Mouse (Mus musculus): Measurements from ENCODE around the gene Anxa8. TPM values are rescaled to one million over a fixed set of nuclear protein-coding genes. Genes with fewer than 3 reads are reported as not detected.

Gene Anxa8
- total RNA-seq (2014; rRNA removed) (0.11 TPM in 1 of 2 replicates, not detected in the other), polyA plus RNA-seq (2015; fragmentation: Nextera tagmentation; extraction: Ambion mirVana) (0.37 and 0.90 TPM in 2 replicates)

DNA sequence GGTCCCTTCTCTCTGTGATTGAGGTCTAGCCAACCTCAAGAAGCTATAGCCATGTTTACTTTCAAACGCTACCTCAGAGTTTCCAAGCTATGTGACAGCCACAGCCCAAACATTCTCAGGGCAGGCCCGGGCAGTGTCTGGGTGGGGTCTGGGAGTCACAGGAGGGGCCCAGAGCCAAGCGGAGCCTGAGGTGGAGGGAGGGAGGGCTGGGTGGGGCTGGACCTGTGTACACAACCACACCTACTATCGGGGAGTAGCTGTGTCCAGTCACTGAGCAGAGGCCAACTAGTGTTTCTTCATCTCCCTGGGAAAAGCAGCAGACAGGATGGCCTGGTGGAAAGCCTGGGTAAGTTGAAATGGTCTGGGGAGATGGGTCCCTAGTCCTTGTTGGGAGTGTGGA is at the start of gene Anxa8:
Gene Anxa8, plus strand, starts transcription at position 251 of the 400 bp plus-strand sequence.
- H3K27ac ChIP-seq, result no peak within 1 kb of the TSS
- H3K9me3 ChIP-seq (ENCODE audit: low read length), result no peaks in the 10 kb centered on the region
- DNase-seq (ENCODE audit: low spot score) (no peak), ATAC-seq (no peak)
- no peak within 1 kb of the TSS for H3K4me2 ChIP-seq (ENCODE audit: low read depth, low read length)
- no peaks in the 10 kb centered on the region for H3K27me3 ChIP-seq (ENCODE audit: insufficient read depth, low read length)
- H3K4me3 ChIP-seq (ENCODE audit: low read length), result no peak within 1 kb of the TSS
- TF ChIP-seq CTCF (IDR thresholded peaks at IDR 0.05; ENCODE audit: low read depth), result no peak
- WGBS, result 60% methylated on average over 4 of the region's 4 CpGs
- no peaks in the 10 kb centered on the region for H3K36me3 ChIP-seq (ENCODE audit: insufficient read depth, low read length)
- H3K4me1 ChIP-seq (ENCODE audit: insufficient read depth, low read length), result no peaks in the 10 kb centered on the region
- H3K9ac ChIP-seq (replicated peaks; ENCODE audit: low read length), result no peak within 1 kb of the TSS

DNA sequence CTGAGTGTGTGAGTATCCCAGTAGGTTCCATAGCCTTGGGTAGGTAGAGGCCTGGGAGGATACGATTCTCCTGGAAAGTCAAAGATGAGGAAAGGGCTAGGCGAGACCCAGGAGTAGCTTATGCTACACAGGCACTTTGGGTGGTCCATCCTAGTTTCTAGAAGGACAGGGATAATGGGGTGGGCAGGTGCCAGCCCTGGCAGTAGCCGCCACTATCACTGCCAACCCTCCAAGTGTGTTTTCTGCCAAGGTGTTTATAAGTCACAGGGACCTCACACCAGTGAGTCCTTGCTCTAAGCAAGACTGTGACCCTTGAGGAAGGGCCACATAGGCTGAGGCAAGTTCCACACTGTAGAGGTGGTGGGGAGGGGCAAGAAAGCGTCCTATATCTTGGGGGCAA is 44.5 kb upstream of the Anxa8 start:
- H3K9me3 ChIP-seq (ENCODE audit: low read length), result no peaks in the 10 kb centered on the region
- H3K9ac ChIP-seq (replicated peaks; ENCODE audit: low read length), result no peak overlapping the region
- no peaks in the 10 kb centered on the region for H3K27me3 ChIP-seq (ENCODE audit: insufficient read depth, low read length)
- no peaks in the 10 kb centered on the region for H3K4me1 ChIP-seq (ENCODE audit: insufficient read depth, low read length)
- ATAC-seq (no peak), DNase-seq (ENCODE audit: low spot score) (no peak)
- no peak overlapping the region for H3K4me2 ChIP-seq (ENCODE audit: low read depth, low read length)
- WGBS, result 82% methylated on average over 4 of the region's 4 CpGs
- no peak overlapping the region for H3K27ac ChIP-seq
- no peak overlapping the region for H3K4me3 ChIP-seq (ENCODE audit: low read length)
- TF ChIP-seq CTCF (IDR thresholded peaks at IDR 0.05; ENCODE audit: low read depth), result no peak
- H3K36me3 ChIP-seq (ENCODE audit: insufficient read depth, low read length), result no peaks in the 10 kb centered on the region

DNA sequence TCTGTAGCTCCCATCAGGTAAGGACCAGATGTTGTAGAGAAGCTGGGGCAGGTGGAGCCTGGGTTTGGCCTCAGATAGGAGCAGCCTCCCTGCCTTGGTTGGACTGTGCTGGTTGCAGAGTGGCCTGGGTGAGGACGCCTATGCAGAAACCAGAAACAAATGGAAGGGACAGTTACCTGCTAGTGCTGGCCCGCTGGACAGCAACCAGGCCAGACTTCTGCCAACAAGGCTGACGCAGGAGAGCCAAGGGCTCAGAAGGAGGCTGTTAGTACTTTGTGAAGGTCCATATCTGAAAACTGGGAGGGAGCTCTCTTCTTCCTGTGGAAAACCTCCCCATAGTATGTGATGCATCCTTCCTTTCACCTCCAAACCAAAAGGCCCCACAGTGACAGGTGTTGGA is 42.4 kb upstream of the Anxa8 start:
- Histone ChIP-seq H3K4me1 (ENCODE audit: insufficient read depth, low read length) (no peaks in the 10 kb centered on the region), H3K4me2 (ENCODE audit: low read depth, low read length) (no peak overlapping the region), H3K4me3 (ENCODE audit: low read length) (no peak overlapping the region), H3K9ac (replicated peaks; ENCODE audit: low read length) (no peak overlapping the region), H3K9me3 (ENCODE audit: low read length) (no peaks in the 10 kb centered on the region), H3K36me3 (ENCODE audit: insufficient read depth, low read length) (no peaks in the 10 kb centered on the region), H3K27me3 (ENCODE audit: insufficient read depth, low read length) (no peaks in the 10 kb centered on the region), H3K27ac (no peak overlapping the region)
- WGBS, result 82% methylated on average over 3 of the region's 3 CpGs
- no peak for DNase-seq (ENCODE audit: low spot score)
- no peak for TF ChIP-seq CTCF (IDR thresholded peaks at IDR 0.05; ENCODE audit: low read depth)
- ATAC-seq, result no peak

DNA sequence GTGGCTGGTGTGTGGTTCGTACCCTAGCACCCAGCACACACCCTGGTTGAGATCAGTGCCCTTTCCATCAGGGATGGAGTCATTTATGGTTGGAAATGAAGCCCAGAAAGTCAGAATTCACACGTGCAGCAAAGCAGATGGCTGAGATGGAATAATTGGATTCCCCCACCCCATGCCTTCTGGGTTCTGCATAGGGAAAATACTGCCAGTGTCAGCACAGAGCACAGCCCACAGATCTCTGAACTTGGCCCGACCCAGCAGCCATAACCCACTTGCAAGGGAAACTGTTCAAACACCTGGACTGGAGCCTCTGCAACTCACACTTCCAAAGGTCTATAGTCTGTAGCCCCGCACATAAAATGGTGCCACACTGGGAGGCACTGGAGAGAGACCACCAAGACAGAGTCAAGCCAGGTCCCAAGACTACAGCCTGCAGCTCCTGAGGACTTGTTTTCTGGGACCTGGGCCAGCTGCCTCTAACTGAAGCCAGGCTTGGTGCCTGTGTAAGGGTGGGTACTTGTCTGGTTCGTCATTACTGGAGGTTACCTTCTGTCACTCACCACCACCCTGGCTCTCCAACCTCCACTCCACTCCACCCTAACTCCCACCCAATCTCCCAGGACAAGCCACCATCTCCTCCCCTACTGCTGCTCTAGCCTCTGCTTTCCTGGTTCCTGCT is 35.5 kb upstream of the Anxa8 start:
- no peak overlapping the region for H3K27ac ChIP-seq
- no peaks in the 10 kb centered on the region for H3K4me1 ChIP-seq (ENCODE audit: insufficient read depth, low read length)
- no peak for TF ChIP-seq CTCF (IDR thresholded peaks at IDR 0.05; ENCODE audit: low read depth)
- no peak overlapping the region for H3K4me3 ChIP-seq (ENCODE audit: low read length)
- no peaks in the 10 kb centered on the region for H3K9me3 ChIP-seq (ENCODE audit: low read length)
- DNase-seq (ENCODE audit: low spot score) (peak; percentile 28), ATAC-seq (0 out of 2 replicates have a peak, but pooled peaks have one; percentile 38)
- H3K9ac ChIP-seq (replicated peaks; ENCODE audit: low read length), result no peak overlapping the region
- H3K4me2 ChIP-seq (ENCODE audit: low read depth, low read length), result no peak overlapping the region
- H3K27me3 ChIP-seq (ENCODE audit: insufficient read depth, low read length), result no peaks in the 10 kb centered on the region
- WGBS, result 67% methylated on average over 5 of the region's 5 CpGs
- H3K36me3 ChIP-seq (ENCODE audit: insufficient read depth, low read length), result no peaks in the 10 kb centered on the region

DNA sequence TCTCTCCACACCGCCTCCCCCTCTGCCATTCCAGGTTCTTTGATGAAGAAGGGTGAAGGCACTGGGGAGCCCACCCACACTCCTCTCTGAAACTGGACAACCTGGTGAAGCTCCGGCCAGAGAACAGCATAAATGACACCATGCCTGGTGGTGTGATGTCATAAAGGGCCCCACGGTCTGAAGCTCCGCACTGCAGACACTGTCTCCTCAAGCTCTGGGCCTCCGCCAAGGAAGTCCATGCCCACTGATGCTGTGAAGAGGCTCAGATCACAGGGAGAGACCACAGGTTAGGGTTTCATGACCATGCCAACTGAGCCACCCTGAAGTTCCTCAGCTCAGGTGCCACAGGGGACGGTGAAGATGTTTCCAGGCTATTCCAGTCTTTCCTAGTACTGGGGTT is 33.3 kb upstream of the Anxa8 start, which contains the start of gene Antxrl:
Gene Antxrl, plus strand, starts transcription at position 192 of the 400 bp plus-strand sequence.
- Histone ChIP-seq H3K27ac (no peak within 1 kb of the TSS), H3K4me3 (ENCODE audit: low read length) (no peak within 1 kb of the TSS), H3K9me3 (ENCODE audit: low read length) (no peaks in the 10 kb centered on the region), H3K4me1 (ENCODE audit: insufficient read depth, low read length) (no peaks in the 10 kb centered on the region), H3K36me3 (ENCODE audit: insufficient read depth, low read length) (no peaks in the 10 kb centered on the region), H3K4me2 (ENCODE audit: low read depth, low read length) (no peak within 1 kb of the TSS), H3K27me3 (ENCODE audit: insufficient read depth, low read length) (no peaks in the 10 kb centered on the region), H3K9ac (replicated peaks; ENCODE audit: low read length) (no peak within 1 kb of the TSS)
- 89% methylated on average over 6 of the region's 6 CpGs for WGBS
- TF ChIP-seq CTCF (IDR thresholded peaks at IDR 0.05; ENCODE audit: low read depth), result no peak
- DNase-seq (ENCODE audit: low spot score) (no peak), ATAC-seq (no peak)

DNA sequence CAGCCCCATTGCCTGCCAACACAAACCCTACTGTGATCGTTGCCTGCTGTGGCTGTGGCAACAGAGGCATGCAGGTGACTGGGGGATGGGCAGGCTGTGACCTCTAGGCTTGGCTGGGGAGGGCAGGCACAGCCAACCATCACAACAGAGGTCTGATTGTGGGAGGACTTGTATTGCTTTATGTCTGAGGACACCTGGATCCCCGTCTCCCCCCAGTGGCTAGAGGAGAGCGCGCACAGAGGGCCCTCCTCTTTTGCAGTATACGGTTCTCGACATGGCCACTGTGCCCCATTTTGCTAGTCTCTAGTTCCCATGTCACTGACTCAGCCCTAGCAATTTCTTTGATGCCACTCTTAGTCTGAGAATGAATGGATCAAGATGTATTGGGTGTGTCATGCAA is 14.1 kb upstream of the Anxa8 start:
- no peak overlapping the region for H3K27ac ChIP-seq
- H3K9me3 ChIP-seq (ENCODE audit: low read length), result no peaks in the 10 kb centered on the region
- no peaks in the 10 kb centered on the region for H3K4me1 ChIP-seq (ENCODE audit: insufficient read depth, low read length)
- H3K9ac ChIP-seq (replicated peaks; ENCODE audit: low read length), result no peak overlapping the region
- ATAC-seq (no peak), DNase-seq (ENCODE audit: low spot score) (peak; percentile 11)
- H3K4me2 ChIP-seq (ENCODE audit: low read depth, low read length), result no peak overlapping the region
- H3K27me3 ChIP-seq (ENCODE audit: insufficient read depth, low read length), result no peaks in the 10 kb centered on the region
- 77% methylated on average over 6 of the region's 6 CpGs for WGBS
- H3K36me3 ChIP-seq (ENCODE audit: insufficient read depth, low read length), result no peaks in the 10 kb centered on the region
- TF ChIP-seq CTCF (IDR thresholded peaks at IDR 0.05; ENCODE audit: low read depth), result peak; percentile 22; the same call in 1 of the 2 replicates
- H3K4me3 ChIP-seq (ENCODE audit: low read length), result no peak overlapping the region

DNA sequence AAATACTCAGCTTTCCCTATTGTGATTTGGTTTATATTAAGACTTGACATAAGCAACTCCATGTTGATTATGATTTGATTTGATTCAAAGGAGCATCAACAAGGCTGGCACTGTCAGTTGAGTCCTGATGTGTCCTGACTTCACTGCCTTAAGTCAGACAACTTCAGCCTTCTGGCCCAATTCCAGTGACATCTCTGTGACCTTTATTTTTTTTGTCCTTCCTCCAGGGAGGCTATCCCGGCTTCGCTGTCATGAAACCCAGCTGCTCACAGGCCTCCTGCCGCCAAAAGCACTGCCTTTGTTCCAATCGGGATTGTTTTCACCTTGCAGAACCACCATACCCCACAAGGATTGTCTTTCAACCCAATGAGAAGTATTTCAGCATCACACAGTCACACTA is 10.4 kb upstream of the Anxa8 start:
- Histone ChIP-seq H3K4me2 (ENCODE audit: low read depth, low read length) (no peak overlapping the region), H3K4me3 (ENCODE audit: low read length) (no peak overlapping the region), H3K27me3 (ENCODE audit: insufficient read depth, low read length) (no peaks in the 10 kb centered on the region), H3K36me3 (ENCODE audit: insufficient read depth, low read length) (no peaks in the 10 kb centered on the region), H3K27ac (no peak overlapping the region), H3K9me3 (ENCODE audit: low read length) (no peaks in the 10 kb centered on the region), H3K9ac (replicated peaks; ENCODE audit: low read length) (no peak overlapping the region), H3K4me1 (ENCODE audit: insufficient read depth, low read length) (no peaks in the 10 kb centered on the region)
- WGBS, result 21% methylated on average over 4 of the region's 4 CpGs
- no peak for TF ChIP-seq CTCF (IDR thresholded peaks at IDR 0.05; ENCODE audit: low read depth)
- no peak for ATAC-seq
- DNase-seq (ENCODE audit: low spot score), result no peak

Measured in hindbrain, postnatal 0 days (tissue).